Mouse (Mus musculus): ENCODE measurements at regions not wholly inside any gene's neighbourhood (a gene's known extent, or its start where the extent isn't known, plus 50 kb on each side); places are given as distances from the start of the nearest gene placed in this dataset.

GRCm38 (mm10) chr9:61631097-61631496 lies 258.9 kb downstream of the Tle3 start:
- Histone ChIP-seq H3K27me3 (ENCODE audit: control insufficient read depth, insufficient read depth, low read length) (no peaks in the 10 kb centered on the region), H3K4me1 (ENCODE audit: control insufficient read depth, insufficient read depth, low read length) (0 out of 2 replicates have a peak, but pooled peaks cover 3% of the 10 kb centered on the region), H3K36me3 (ENCODE audit: control insufficient read depth, insufficient read depth, low read length) (no peaks in the 10 kb centered on the region), H3K27ac (replicated peaks; ENCODE audit: low read depth, low read length) (no peak overlapping the region), H3K4me3 (replicated peaks; ENCODE audit: low read length) (no peak overlapping the region), H3K9me3 (ENCODE audit: control insufficient read depth, low read length) (no peaks in the 10 kb centered on the region), H3K4me2 (replicated peaks; ENCODE audit: low read depth, low read length, severe bottlenecking) (no peak overlapping the region), H3K9ac (ENCODE audit: low read depth, low read length, severe bottlenecking) (no peak overlapping the region)
- DNase-seq (ENCODE audit: low spot score) (no peak), ATAC-seq (ENCODE audit: low FRiP score, low read depth) (no peak)
- WGBS: 76% methylated on average over 7 of the region's 7 CpGs
- no peak for TF ChIP-seq POLR2A (IDR thresholded peaks at IDR 0.05; ENCODE audit: borderline replicate concordance, extremely low read depth, insufficient read depth, insufficient read length)

- H3K36me3 ChIP-seq (ENCODE audit: control insufficient read depth, insufficient read depth, low read length): no peaks in the 10 kb centered on the region
- no peaks in the 10 kb centered on the region for H3K9me3 ChIP-seq (ENCODE audit: control insufficient read depth, low read length)
- no peaks in the 10 kb centered on the region for H3K27me3 ChIP-seq (ENCODE audit: control insufficient read depth, insufficient read depth, low read length)
- 0 out of 2 replicates have a peak, but pooled peaks cover 7% of the 10 kb centered on the region for H3K4me1 ChIP-seq (ENCODE audit: control insufficient read depth, insufficient read depth, low read length)
- ATAC-seq (ENCODE audit: low FRiP score, low read depth): no peak
- H3K9ac ChIP-seq (ENCODE audit: low read depth, low read length, severe bottlenecking): no peak overlapping the region
- H3K4me3 ChIP-seq (replicated peaks; ENCODE audit: low read length): no peak overlapping the region
- no peak overlapping the region for H3K4me2 ChIP-seq (replicated peaks; ENCODE audit: low read depth, low read length, severe bottlenecking)
- TF ChIP-seq POLR2A (IDR thresholded peaks at IDR 0.05; ENCODE audit: borderline replicate concordance, extremely low read depth, insufficient read depth, insufficient read length): no peak
- WGBS: 67% methylated on average over 6 of the region's 6 CpGs
- no peak for DNase-seq (ENCODE audit: low spot score)
- H3K27ac ChIP-seq (replicated peaks; ENCODE audit: low read depth, low read length): no peak overlapping the region
Measured at GRCm38 (mm10) chr9:61627801-61628574, 255.8 kb downstream of the Tle3 start.

DNA sequence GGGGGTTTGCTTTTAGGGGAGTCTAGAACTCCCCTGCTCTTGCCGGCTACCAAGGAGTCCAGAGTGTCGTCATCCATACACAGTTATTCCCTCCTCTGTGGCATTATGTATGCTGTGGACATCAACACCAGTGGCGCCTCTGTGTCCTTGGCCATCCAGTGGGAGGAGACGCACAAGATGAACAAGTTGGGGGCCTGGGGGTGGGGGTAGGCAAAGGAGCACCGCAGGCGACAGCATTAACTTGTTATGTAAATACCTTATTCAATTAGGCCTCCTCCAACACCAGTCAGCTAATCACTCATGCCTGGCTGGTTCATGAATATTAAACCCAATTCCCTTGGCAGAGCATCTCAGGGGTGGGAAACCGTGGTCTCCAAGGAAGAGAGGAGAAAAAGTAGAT lies 250.8 kb downstream of the Tle3 start:
- no peak overlapping the region for H3K27ac ChIP-seq (replicated peaks; ENCODE audit: low read depth, low read length)
- ATAC-seq (ENCODE audit: low FRiP score, low read depth) (no peak), DNase-seq (ENCODE audit: low spot score) (no peak)
- no peak for TF ChIP-seq POLR2A (IDR thresholded peaks at IDR 0.05; ENCODE audit: borderline replicate concordance, extremely low read depth, insufficient read depth, insufficient read length)
- 49% methylated on average over 7 of the region's 7 CpGs for WGBS
- H3K9me3 ChIP-seq (ENCODE audit: control insufficient read depth, low read length): no peaks in the 10 kb centered on the region
- H3K4me1 ChIP-seq (ENCODE audit: control insufficient read depth, insufficient read depth, low read length): peaks cover 36% of the 10 kb centered on the region
- H3K4me2 ChIP-seq (replicated peaks; ENCODE audit: low read depth, low read length, severe bottlenecking): no peak overlapping the region
- H3K9ac ChIP-seq (ENCODE audit: low read depth, low read length, severe bottlenecking): no peak overlapping the region
- no peaks in the 10 kb centered on the region for H3K27me3 ChIP-seq (ENCODE audit: control insufficient read depth, insufficient read depth, low read length)
- H3K4me3 ChIP-seq (replicated peaks; ENCODE audit: low read length): no peak overlapping the region
- H3K36me3 ChIP-seq (ENCODE audit: control insufficient read depth, insufficient read depth, low read length): no peaks in the 10 kb centered on the region

GRCm38 (mm10) chr9:61621939-61622338 lies 249.8 kb downstream of the Tle3 start:
- ATAC-seq (ENCODE audit: low FRiP score, low read depth): no peak
- no peak overlapping the region for H3K9ac ChIP-seq (ENCODE audit: low read depth, low read length, severe bottlenecking)
- H3K4me2 ChIP-seq (replicated peaks; ENCODE audit: low read depth, low read length, severe bottlenecking): no peak overlapping the region
- H3K4me3 ChIP-seq (replicated peaks; ENCODE audit: low read length): no peak overlapping the region
- 80% methylated on average over 5 of the region's 5 CpGs for WGBS
- no peak for DNase-seq (ENCODE audit: low spot score)
- no peak overlapping the region for H3K27ac ChIP-seq (replicated peaks; ENCODE audit: low read depth, low read length)
- H3K36me3 ChIP-seq (ENCODE audit: control insufficient read depth, insufficient read depth, low read length): no peaks in the 10 kb centered on the region
- H3K4me1 ChIP-seq (ENCODE audit: control insufficient read depth, insufficient read depth, low read length): peaks cover 37% of the 10 kb centered on the region
- H3K27me3 ChIP-seq (ENCODE audit: control insufficient read depth, insufficient read depth, low read length): no peaks in the 10 kb centered on the region
- H3K9me3 ChIP-seq (ENCODE audit: control insufficient read depth, low read length): no peaks in the 10 kb centered on the region
- no peak for TF ChIP-seq POLR2A (IDR thresholded peaks at IDR 0.05; ENCODE audit: borderline replicate concordance, extremely low read depth, insufficient read depth, insufficient read length)

DNA sequence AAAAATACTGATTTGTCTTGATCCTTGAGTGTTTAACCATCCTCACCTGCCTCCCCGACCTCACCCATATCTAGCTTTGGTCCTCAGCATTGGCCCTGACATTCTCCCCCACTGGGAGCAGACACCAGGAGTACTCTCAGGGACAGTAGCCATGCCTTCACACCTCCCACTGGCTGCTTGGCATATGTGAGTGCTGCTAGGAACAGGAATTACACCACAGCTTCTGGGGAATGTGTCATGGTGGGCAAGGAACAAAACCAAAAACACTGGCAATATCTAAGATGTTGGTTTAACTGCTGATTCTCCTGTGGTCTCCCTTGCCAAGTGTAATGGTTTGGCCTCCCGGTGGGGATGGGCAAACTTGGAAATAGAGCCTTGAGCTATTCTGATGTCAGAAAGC lies 248.6 kb downstream of the Tle3 start:
- H3K36me3 ChIP-seq (ENCODE audit: control insufficient read depth, insufficient read depth, low read length): no peaks in the 10 kb centered on the region

More for the DNA sequence above, 248.6 kb downstream of the Tle3 start:
- no peak for ATAC-seq (ENCODE audit: low FRiP score, low read depth)
- Histone ChIP-seq H3K9me3 (ENCODE audit: control insufficient read depth, low read length) (no peaks in the 10 kb centered on the region), H3K4me1 (ENCODE audit: control insufficient read depth, insufficient read depth, low read length) (peaks cover 37% of the 10 kb centered on the region), H3K27me3 (ENCODE audit: control insufficient read depth, insufficient read depth, low read length) (no peaks in the 10 kb centered on the region), H3K27ac (replicated peaks; ENCODE audit: low read depth, low read length) (no peak overlapping the region), H3K4me2 (replicated peaks; ENCODE audit: low read depth, low read length, severe bottlenecking) (no peak overlapping the region), H3K9ac (ENCODE audit: low read depth, low read length, severe bottlenecking) (no peak overlapping the region), H3K4me3 (replicated peaks; ENCODE audit: low read length) (no peak overlapping the region)
- TF ChIP-seq POLR2A (IDR thresholded peaks at IDR 0.05; ENCODE audit: borderline replicate concordance, extremely low read depth, insufficient read depth, insufficient read length): no peak
- no peak for DNase-seq (ENCODE audit: low spot score)
- WGBS: 51% methylated on average over 2 of the region's 2 CpGs

All from limb, embryonic 14.5 days (tissue).